Mouse (Mus musculus): ENCODE measurements at regions not wholly inside any gene's neighbourhood (a gene's known extent, or its start where the extent isn't known, plus 50 kb on each side); places are given as distances from the start of the nearest gene placed in this dataset.

GRCm38 (mm10) chr13:107325707-107326495, 304.0 kb upstream of the Kif2a start:
- H3K27ac ChIP-seq = no peak overlapping the region
- WGBS = 48% methylated on average over 3 of the region's 3 CpGs
- no peak overlapping the region for H3K4me2 ChIP-seq
- H3K4me1 ChIP-seq (replicated peaks) = no peaks in the 10 kb centered on the region
- no peaks in the 10 kb centered on the region for H3K27me3 ChIP-seq
- H3K9ac ChIP-seq = no peak overlapping the region
- H3K9me3 ChIP-seq (replicated peaks) = no peaks in the 10 kb centered on the region
- no peak for ATAC-seq (replicated peaks; ENCODE audit: insufficient number of reproducible peaks, insufficient read depth, low FRiP score, low read depth)
- no peak overlapping the region for H3K4me3 ChIP-seq
- H3K36me3 ChIP-seq = no peaks in the 10 kb centered on the region

DNA sequence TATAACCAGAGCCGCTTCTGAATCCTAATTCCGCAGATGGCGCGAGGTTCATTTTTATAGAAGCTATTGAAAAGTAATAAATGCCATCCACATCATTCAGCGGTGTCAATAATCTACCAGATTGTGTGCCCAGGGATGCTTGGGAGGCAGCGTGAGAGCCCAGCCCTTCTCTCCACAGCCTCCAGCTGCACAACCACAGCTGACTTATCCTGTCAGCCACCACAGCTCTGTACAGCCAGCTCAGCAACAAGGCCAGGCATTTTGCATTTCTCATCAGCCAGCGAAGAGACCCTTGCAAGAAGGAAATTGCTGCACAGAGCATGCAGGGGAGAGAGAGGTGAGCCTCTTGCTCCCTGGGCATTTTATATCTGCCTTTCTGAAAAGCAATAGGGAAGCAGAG, 292.8 kb upstream of the Kif2a start:
- H3K4me3 ChIP-seq = no peak overlapping the region
- ATAC-seq (replicated peaks; ENCODE audit: insufficient number of reproducible peaks, insufficient read depth, low FRiP score, low read depth) = no peak
- no peak overlapping the region for H3K27ac ChIP-seq
- H3K36me3 ChIP-seq = no peaks in the 10 kb centered on the region
- H3K9ac ChIP-seq = no peak overlapping the region
- 0 out of 2 replicates have a peak, but pooled peaks cover 4% of the 10 kb centered on the region for H3K27me3 ChIP-seq
- no peaks in the 10 kb centered on the region for H3K9me3 ChIP-seq (replicated peaks)
- WGBS = 86% methylated on average over 7 of the region's 7 CpGs
- no peaks in the 10 kb centered on the region for H3K4me1 ChIP-seq (replicated peaks)
- no peak overlapping the region for H3K4me2 ChIP-seq

DNA sequence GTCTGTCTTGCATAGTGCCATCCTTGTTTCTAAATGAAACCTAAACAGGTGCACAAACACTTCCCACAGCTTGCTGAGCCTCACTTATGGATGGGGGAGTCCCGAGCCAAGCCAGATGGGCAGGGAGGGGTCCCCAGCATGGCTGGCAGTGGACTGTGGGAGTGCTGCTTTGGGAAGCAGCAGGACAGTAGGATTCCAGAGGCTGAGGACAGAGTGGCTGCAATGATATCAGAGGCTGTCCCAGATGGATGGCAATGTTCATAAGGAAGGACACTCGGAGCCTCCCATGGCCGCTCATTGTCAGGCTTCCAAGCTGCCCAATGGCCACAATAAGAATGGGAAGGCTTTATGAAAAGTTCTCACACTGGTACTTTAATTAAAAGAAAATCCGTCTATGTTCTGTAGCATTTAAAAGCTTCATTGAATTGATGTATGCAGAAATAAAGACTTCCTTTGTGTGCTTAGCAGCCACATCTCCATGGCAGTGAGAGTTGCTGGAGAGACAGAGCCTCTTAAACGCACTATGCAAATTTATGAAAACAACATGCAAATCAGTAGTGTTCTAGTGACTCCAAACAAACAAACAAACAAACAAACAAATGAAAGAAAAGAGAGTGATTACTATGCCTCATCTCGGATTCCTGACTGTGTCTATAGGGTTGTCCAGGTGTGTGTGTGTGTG, 287.2 kb upstream of the Kif2a start:
- Histone ChIP-seq H3K27ac (no peak overlapping the region), H3K27me3 (0 out of 2 replicates have a peak, but pooled peaks cover 4% of the 10 kb centered on the region), H3K4me1 (replicated peaks) (no peaks in the 10 kb centered on the region), H3K4me3 (no peak overlapping the region), H3K4me2 (no peak overlapping the region), H3K36me3 (no peaks in the 10 kb centered on the region), H3K9me3 (replicated peaks) (no peaks in the 10 kb centered on the region), H3K9ac (no peak overlapping the region)
- no peak for ATAC-seq (replicated peaks; ENCODE audit: insufficient number of reproducible peaks, insufficient read depth, low FRiP score, low read depth)
- 75% methylated on average over 6 of the region's 6 CpGs for WGBS

- WGBS = 81% methylated on average over 2 of the region's 2 CpGs
- H3K9me3 ChIP-seq (replicated peaks) = no peaks in the 10 kb centered on the region
- ATAC-seq (replicated peaks; ENCODE audit: insufficient number of reproducible peaks, insufficient read depth, low FRiP score, low read depth) = no peak
Observed at GRCm38 (mm10) chr13:107308404-107308803, 286.5 kb upstream of the Kif2a start.

DNA sequence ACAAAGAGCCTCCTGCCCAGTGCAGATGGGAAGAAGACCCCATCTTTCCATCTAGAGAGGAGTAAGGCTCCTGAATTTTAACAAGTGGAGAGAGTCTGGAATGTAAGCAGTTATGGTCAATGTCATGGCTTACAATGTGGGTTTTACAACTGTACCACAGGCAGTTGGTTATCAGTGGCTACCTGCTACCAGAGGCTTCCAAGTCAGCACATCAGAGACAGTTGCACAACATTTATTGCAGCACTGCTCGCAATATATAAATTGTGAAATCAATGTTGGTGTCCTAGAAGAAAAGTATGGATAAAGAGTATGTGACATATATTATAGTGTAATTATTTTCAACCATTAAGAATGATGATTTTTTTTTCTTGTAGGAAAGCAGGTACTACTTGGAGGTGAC, 285.0 kb upstream of the Kif2a start:
- Histone ChIP-seq H3K27me3 (0 out of 2 replicates have a peak, but pooled peaks cover 4% of the 10 kb centered on the region), H3K4me1 (replicated peaks) (peaks cover 10% of the 10 kb centered on the region), H3K9ac (no peak overlapping the region), H3K9me3 (replicated peaks) (no peaks in the 10 kb centered on the region), H3K27ac (no peak overlapping the region), H3K4me2 (no peak overlapping the region), H3K4me3 (no peak overlapping the region), H3K36me3 (no peaks in the 10 kb centered on the region)
- ATAC-seq (replicated peaks; ENCODE audit: insufficient number of reproducible peaks, insufficient read depth, low FRiP score, low read depth) = no peak
- 83% methylated on average over 1 of the region's 1 CpGs for WGBS

More at GRCm38 (mm10) chr13:107308404-107308803, 286.5 kb upstream of the Kif2a start:
- H3K27ac ChIP-seq = no peak overlapping the region
- no peak overlapping the region for H3K9ac ChIP-seq
- H3K36me3 ChIP-seq = no peaks in the 10 kb centered on the region
- 0 out of 2 replicates have a peak, but pooled peaks cover 4% of the 10 kb centered on the region for H3K27me3 ChIP-seq
- no peak overlapping the region for H3K4me3 ChIP-seq
- peaks cover 5% of the 10 kb centered on the region for H3K4me1 ChIP-seq (replicated peaks)
- H3K4me2 ChIP-seq = no peak overlapping the region

GRCm38 (mm10) chr13:107306232-107306631, 284.3 kb upstream of the Kif2a start:
- WGBS = 80% methylated on average over 1 of the region's 1 CpGs
- H3K4me2 ChIP-seq = no peak overlapping the region
- 0 out of 2 replicates have a peak, but pooled peaks cover 4% of the 10 kb centered on the region for H3K27me3 ChIP-seq
- ATAC-seq (replicated peaks; ENCODE audit: insufficient number of reproducible peaks, insufficient read depth, low FRiP score, low read depth) = no peak
- no peaks in the 10 kb centered on the region for H3K36me3 ChIP-seq
- H3K9ac ChIP-seq = no peak overlapping the region
- H3K4me3 ChIP-seq = no peak overlapping the region
- H3K4me1 ChIP-seq (replicated peaks) = peaks cover 10% of the 10 kb centered on the region
- no peak overlapping the region for H3K27ac ChIP-seq
- H3K9me3 ChIP-seq (replicated peaks) = no peaks in the 10 kb centered on the region

DNA sequence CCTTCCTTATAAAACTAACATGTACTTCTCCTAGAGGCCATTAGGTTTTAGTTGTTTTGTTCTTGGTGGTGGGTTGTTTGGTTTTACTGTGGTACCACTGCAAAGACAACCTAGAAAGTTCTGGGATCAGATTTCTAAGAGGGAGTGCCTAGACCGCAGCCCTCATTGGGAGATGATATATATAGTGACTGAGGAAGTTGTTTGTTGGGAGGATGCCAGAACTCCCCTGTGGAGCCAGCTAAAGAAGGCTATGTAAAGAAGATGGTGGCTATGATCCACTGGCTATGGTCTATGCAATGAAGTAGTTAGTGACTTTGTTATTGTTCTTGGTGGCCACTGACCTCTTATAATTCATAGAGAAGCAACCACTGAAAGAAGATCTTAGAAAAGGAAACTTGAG, 283.8 kb upstream of the Kif2a start:
- Histone ChIP-seq H3K9me3 (replicated peaks) (no peaks in the 10 kb centered on the region), H3K27me3 (0 out of 2 replicates have a peak, but pooled peaks cover 4% of the 10 kb centered on the region), H3K4me1 (replicated peaks) (peaks cover 10% of the 10 kb centered on the region), H3K4me3 (no peak overlapping the region), H3K4me2 (no peak overlapping the region), H3K36me3 (no peaks in the 10 kb centered on the region), H3K9ac (no peak overlapping the region), H3K27ac (no peak overlapping the region)
- no peak for ATAC-seq (replicated peaks; ENCODE audit: insufficient number of reproducible peaks, insufficient read depth, low FRiP score, low read depth)
- 50% methylated on average over 1 of the region's 1 CpGs for WGBS

DNA sequence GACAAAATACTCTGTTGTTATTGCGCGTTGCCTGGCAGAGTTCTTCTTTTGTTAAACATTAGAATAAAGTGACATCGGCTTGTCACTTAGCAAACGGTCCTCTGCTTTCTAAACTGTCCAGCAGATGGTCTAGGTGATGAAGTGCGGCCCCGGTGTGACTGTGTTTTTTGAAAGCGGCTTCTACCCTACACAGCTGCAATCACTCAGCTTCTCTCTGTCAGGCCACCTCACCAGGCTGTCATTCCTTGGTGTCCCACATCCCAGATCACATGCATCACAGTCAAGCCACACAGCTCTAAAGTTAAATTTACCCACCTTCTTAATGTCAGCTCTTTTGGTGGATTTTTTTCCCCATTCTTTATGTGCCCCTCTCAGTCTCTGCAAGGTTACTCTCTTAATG, 282.0 kb upstream of the Kif2a start:
- H3K27ac ChIP-seq = no peak overlapping the region
- peaks cover 10% of the 10 kb centered on the region for H3K4me1 ChIP-seq (replicated peaks)
- 41% methylated on average over 7 of the region's 7 CpGs for WGBS
- H3K36me3 ChIP-seq = no peaks in the 10 kb centered on the region
- H3K27me3 ChIP-seq = no peaks in the 10 kb centered on the region
- no peak overlapping the region for H3K4me2 ChIP-seq
- no peak overlapping the region for H3K9ac ChIP-seq
- ATAC-seq (replicated peaks; ENCODE audit: insufficient number of reproducible peaks, insufficient read depth, low FRiP score, low read depth) = no peak
- no peaks in the 10 kb centered on the region for H3K9me3 ChIP-seq (replicated peaks)
- no peak overlapping the region for H3K4me3 ChIP-seq

- Histone ChIP-seq H3K4me1 (replicated peaks) (peaks cover 10% of the 10 kb centered on the region), H3K9ac (no peak overlapping the region), H3K27ac (no peak overlapping the region), H3K4me2 (no peak overlapping the region), H3K27me3 (no peaks in the 10 kb centered on the region), H3K9me3 (replicated peaks) (no peaks in the 10 kb centered on the region), H3K4me3 (no peak overlapping the region), H3K36me3 (no peaks in the 10 kb centered on the region)
- no peak for ATAC-seq (replicated peaks; ENCODE audit: insufficient number of reproducible peaks, insufficient read depth, low FRiP score, low read depth)
- 16% methylated on average over 5 of the region's 5 CpGs for WGBS
Observed at GRCm38 (mm10) chr13:107303322-107303721, 281.4 kb upstream of the Kif2a start.

GRCm38 (mm10) chr13:107300792-107301191, 278.9 kb upstream of the Kif2a start:
- Histone ChIP-seq H3K27me3 (no peaks in the 10 kb centered on the region), H3K4me1 (replicated peaks) (peaks cover 10% of the 10 kb centered on the region), H3K36me3 (no peaks in the 10 kb centered on the region), H3K4me3 (no peak overlapping the region), H3K4me2 (no peak overlapping the region), H3K9ac (no peak overlapping the region), H3K27ac (no peak overlapping the region), H3K9me3 (replicated peaks) (no peaks in the 10 kb centered on the region)
- no peak for ATAC-seq (replicated peaks; ENCODE audit: insufficient number of reproducible peaks, insufficient read depth, low FRiP score, low read depth)
- whole genome bisulfite sequencing = 57% methylated on average over 2 of the region's 2 CpGs

GRCm38 (mm10) chr13:107264581-107264980, 242.7 kb upstream of the Kif2a start:
- WGBS = 77% methylated on average over 6 of the region's 6 CpGs
- no peak for ATAC-seq (replicated peaks; ENCODE audit: insufficient number of reproducible peaks, insufficient read depth, low FRiP score, low read depth)
- no peak overlapping the region for H3K4me2 ChIP-seq
- H3K4me3 ChIP-seq = no peak overlapping the region
- H3K27me3 ChIP-seq = no peaks in the 10 kb centered on the region
- no peak overlapping the region for H3K9ac ChIP-seq
- H3K36me3 ChIP-seq = no peaks in the 10 kb centered on the region
- H3K4me1 ChIP-seq (replicated peaks) = no peaks in the 10 kb centered on the region
- no peak overlapping the region for H3K27ac ChIP-seq
- H3K9me3 ChIP-seq (replicated peaks) = no peaks in the 10 kb centered on the region
